Mouse (Mus musculus): ENCODE data around the gene Zbtb8a.

Gene Zbtb8a

DNA sequence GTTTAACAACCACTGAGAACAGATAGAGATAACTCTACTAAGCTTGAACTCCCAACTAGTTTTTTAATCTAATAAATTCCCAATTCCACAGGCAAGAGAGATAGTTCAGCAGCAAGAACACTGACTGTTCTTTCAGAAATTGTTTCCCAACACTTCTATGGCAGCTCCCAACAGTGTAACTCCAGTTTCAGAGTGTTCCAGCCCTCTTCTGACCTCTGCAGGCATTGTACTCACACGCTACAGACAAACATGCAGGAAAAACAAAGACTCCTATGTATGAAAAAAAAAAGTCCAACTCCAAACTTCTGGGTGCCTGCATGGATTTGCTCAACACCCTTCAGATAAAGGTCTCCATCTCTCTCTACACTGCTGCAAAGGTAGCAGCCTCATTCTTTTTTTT lies 45.1 kb downstream of the Zbtb8a start:
- no peak for DNase-seq

GRCm38 (mm10) chr4:129326191-129326590 lies 51.7 kb downstream of the Zbtb8a start:
- no peak for DNase-seq

GRCm38 (mm10) chr4:129324756-129325155 lies 53.2 kb downstream of the Zbtb8a start:
- no peak for DNase-seq

DNA sequence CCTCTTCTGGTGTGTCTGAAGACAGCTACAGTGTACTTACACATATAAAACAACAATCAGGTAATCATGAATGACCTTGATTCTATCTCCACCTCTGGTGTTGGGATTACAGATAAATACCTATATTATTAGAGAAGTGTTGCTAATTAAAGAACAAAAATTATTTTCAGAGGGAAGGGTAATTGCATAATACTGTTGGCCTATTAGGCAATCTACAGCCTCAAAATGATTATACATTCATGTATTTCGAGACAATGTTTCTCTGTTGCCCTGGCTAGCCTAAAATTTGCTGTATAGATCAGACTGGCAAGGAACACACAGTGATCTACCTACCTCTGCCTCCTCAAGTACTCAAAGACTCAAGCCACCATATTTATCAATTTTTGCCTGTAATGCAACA lies 54.4 kb downstream of the Zbtb8a start:
- no peak for DNase-seq

- DNase-seq = no peak
Measured at GRCm38 (mm10) chr4:129322042-129322441, 55.9 kb downstream of the Zbtb8a start.

- DNase-seq = no peak
Measured at GRCm38 (mm10) chr4:129320876-129321275, 57.0 kb downstream of the Zbtb8a start.

- no peak for DNase-seq
Measured at GRCm38 (mm10) chr4:129313886-129314285, 64.0 kb downstream of the Zbtb8a start.

DNA sequence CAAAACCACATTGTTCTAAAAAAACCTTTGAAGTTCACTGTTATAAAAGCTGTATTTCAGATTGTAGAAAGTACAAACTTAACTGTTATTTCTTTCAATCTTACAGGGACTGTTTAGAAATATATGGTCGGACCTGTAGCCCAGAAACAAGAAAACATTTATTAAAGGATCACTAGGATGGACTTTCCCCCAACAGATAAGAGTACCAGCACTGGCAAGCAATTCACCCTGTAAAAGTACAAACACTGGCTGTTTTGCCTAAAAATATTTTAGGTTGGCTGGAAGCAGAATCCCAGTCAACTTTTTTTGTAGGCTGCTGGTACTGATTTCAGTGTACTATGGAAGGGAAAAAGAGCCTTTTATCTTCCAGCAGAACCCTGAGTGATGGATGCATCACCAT lies 70.0 kb downstream of the Zbtb8a start:
- no peak for DNase-seq

GRCm38 (mm10) chr4:129304306-129304705 lies 73.6 kb downstream of the Zbtb8a start:
- DNase-seq = no peak

- no peak for DNase-seq
Measured at GRCm38 (mm10) chr4:129303816-129304215, 74.1 kb downstream of the Zbtb8a start.

Measured in thymus, postnatal 4 days (tissue).